Mouse (Mus musculus) frontal cortex, adult (tissue): ENCODE data around the gene Apmap.

ENCODE experiments used
- ATAC-seq: cut with Nextera tagmentation; 2 replicates; pipeline ENCODE4 v1.9.2; 2017; ENCODE audit warnings: mild to moderate bottlenecking, moderate library complexity, mixed read lengths; ENCODE audit not compliant: low TSS enrichment

The Apmap gene

GRCm38 (mm10) chr2:150608087-150608799 lies at the start of gene Apmap:
Gene Apmap, minus strand, starts transcription at chr2:150608567.
- peak; percentile 88 for ATAC-seq

- no peak for ATAC-seq
These were observed 48.8 kb upstream of the Apmap start for GRCm38 (mm10) chr2:150656975-150657768.

- ATAC-seq = no peak
These were observed 47.7 kb upstream of the Apmap start for GRCm38 (mm10) chr2:150656112-150656511.

- no peak for ATAC-seq
These were observed 46.9 kb upstream of the Apmap start for GRCm38 (mm10) chr2:150655290-150655689.

GRCm38 (mm10) chr2:150654814-150655213 lies 46.4 kb upstream of the Apmap start:
- ATAC-seq = no peak

- ATAC-seq = no peak
These were observed 43.0 kb upstream of the Apmap start for GRCm38 (mm10) chr2:150651366-150651765.

- ATAC-seq = no peak
These were observed 42.2 kb upstream of the Apmap start for GRCm38 (mm10) chr2:150650511-150651074.

GRCm38 (mm10) chr2:150648300-150648895 lies 40.0 kb upstream of the Apmap start:
- peak; percentile 29; the same call in 1 of the 2 replicates for ATAC-seq

- ATAC-seq = no peak
These were observed 39.4 kb upstream of the Apmap start for GRCm38 (mm10) chr2:150647681-150648299.

- no peak for ATAC-seq
These were observed 38.2 kb upstream of the Apmap start for GRCm38 (mm10) chr2:150646411-150647121.

GRCm38 (mm10) chr2:150645225-150645624 lies 36.9 kb upstream of the Apmap start:
- no peak for ATAC-seq

- peak; percentile 93 for ATAC-seq
These were observed 35.5 kb upstream of the Apmap start for GRCm38 (mm10) chr2:150643726-150644415.

- no peak for ATAC-seq
These were observed 34.8 kb upstream of the Apmap start for GRCm38 (mm10) chr2:150643166-150643565.

GRCm38 (mm10) chr2:150638370-150638733 lies 30.0 kb upstream of the Apmap start:
- no peak for ATAC-seq

GRCm38 (mm10) chr2:150637702-150638369 lies 29.5 kb upstream of the Apmap start:
- peak; percentile 43 for ATAC-seq

GRCm38 (mm10) chr2:150635877-150636446 lies 27.6 kb upstream of the Apmap start:
- ATAC-seq = no peak

- ATAC-seq = no peak
These were observed 20.9 kb upstream of the Apmap start for GRCm38 (mm10) chr2:150629255-150629654.

- ATAC-seq = no peak
These were observed 18.8 kb upstream of the Apmap start for GRCm38 (mm10) chr2:150627140-150627539.

GRCm38 (mm10) chr2:150624926-150625325 lies 16.6 kb upstream of the Apmap start:
- no peak for ATAC-seq

GRCm38 (mm10) chr2:150623957-150624356 lies 15.6 kb upstream of the Apmap start:
- no peak for ATAC-seq
